Mouse (Mus musculus): ENCODE data around the gene Mcm2.

DNA sequence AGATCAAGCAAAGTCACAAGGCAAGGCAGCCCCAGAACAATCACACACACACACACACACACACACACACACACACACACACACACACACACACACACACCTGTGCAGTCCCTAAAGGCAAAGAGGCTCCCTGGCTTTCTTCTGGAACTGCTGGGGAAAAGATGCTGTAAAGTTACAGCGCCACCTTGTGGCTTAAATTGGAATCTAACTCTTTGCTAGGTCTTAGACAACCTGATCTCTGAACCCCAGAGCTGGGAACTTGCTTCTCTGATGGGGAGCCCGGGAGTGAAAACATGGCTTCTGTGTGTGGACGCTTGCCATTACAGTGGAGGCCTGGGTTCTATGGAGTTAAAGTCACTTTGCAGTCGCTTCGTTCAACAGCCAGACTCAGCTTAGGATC lies 42.9 kb downstream of the Mcm2 start:
- TF ChIP-seq CTCF (IDR thresholded peaks at IDR 0.05; ENCODE audit: insufficient read depth, low read depth, low read length) (peak; percentile 23; the same call in 1 of the 2 replicates), POLR2A (IDR thresholded peaks at IDR 0.05; ENCODE audit: insufficient read depth, low read depth, low read length) (no peak)

Measured in olfactory bulb, adult 2 months (tissue).